Mouse (Mus musculus) kidney, postnatal 0 days (tissue): ENCODE results near the gene Inhbc. TPM values are rescaled to one million over a fixed set of nuclear protein-coding genes. Genes with fewer than 3 reads are reported as not detected.
"Not testable (repeated sequence)": the region's sequence is repeated elsewhere in the genome, so short reads cannot be mapped to it uniquely, and the experiment has no call there.

Experiments used
- ATAC-seq: fragments of 200-750 bp; cut with Nextera tagmentation; replicated peaks from 2 replicates; pipeline ENCODE4 v1.8.0; 2017; ENCODE audit warnings: low read depth, moderate number of reproducible peaks, moderate TSS enrichment, moderate library complexity; ENCODE audit not compliant: low FRiP score
- DNase-seq: peaks from one replicate; pipeline ENCODE4 v3.0.0-alpha.2; 2016; ENCODE audit warnings: low spot score
- H3K27ac ChIP-seq: fragments of 300-500 bp; sonication (generic); 2 replicates; pipeline ENCODE4 v1.5.1; 2014; ENCODE audit warnings: mild to moderate bottlenecking
- H3K27me3 ChIP-seq: fragments of 300-500 bp; sonication (generic); 2 replicates; pipeline ENCODE4 v1.6.1; 2014; ENCODE audit warnings: low read length, mixed read lengths; ENCODE audit not compliant: insufficient read depth
- H3K36me3 ChIP-seq: fragments of 300-500 bp; sonication (generic); 2 replicates; pipeline ENCODE4 v1.6.1; 2014; ENCODE audit warnings: low read length, mixed read lengths; ENCODE audit not compliant: insufficient read depth
- H3K4me1 ChIP-seq: fragments of 300-500 bp; sonication (generic); replicated peaks from 2 replicates; pipeline ENCODE4 v1.6.1; 2014; ENCODE audit warnings: antibody characterized with exemption, low read length, mixed read lengths; ENCODE audit not compliant: insufficient read depth
- H3K4me2 ChIP-seq: fragments of 300-500 bp; sonication (generic); 2 replicates; pipeline ENCODE4 v1.6.1; 2014; ENCODE audit warnings: mild to moderate bottlenecking, low read length, moderate library complexity, mixed read lengths
- H3K4me3 ChIP-seq: fragments of 300-500 bp; sonication (generic); replicated peaks from 2 replicates; pipeline ENCODE4 v1.5.1; 2014; ENCODE audit warnings: low read depth, low read length
- H3K9ac ChIP-seq: fragments of 300-500 bp; sonication (generic); 2 replicates; pipeline ENCODE4 v1.6.1; 2014; ENCODE audit warnings: low read depth, low read length
- H3K9me3 ChIP-seq: fragments of 300-500 bp; sonication (generic); replicated peaks from 2 replicates; pipeline ENCODE4 v1.6.1; 2016; ENCODE audit warnings: low read length, inconsistent platforms, mixed read lengths
- CTCF ChIP-seq: IDR thresholded peaks from 2 replicates; pipeline ENCODE4 v1.5.1; 2016; ENCODE audit warnings: antibody characterized with exemption, low read depth, mild to moderate bottlenecking, moderate library complexity
- WGBS: fragments of 180-500 bp; shearing (Covaris S2); extraction: QIAGEN DNeasy Blood & Tissue Kit; methylation state at CpG from one replicate; pipeline ENCODE4 v1.1.7; 2014; 5-methylcytosine and 5-hydroxymethylcytosine counted together
- polyA plus RNA-seq: library from polyadenylated mRNA; unstranded; fragments of >200 nt; fragmentation: Nextera tagmentation; extraction: Ambion mirVana; gene quantifications from 2 replicates; pipeline ENCODE4 v1.2.1, GENCODE M21; 2015

Gene Inhbc
- polyA plus RNA-seq, 1 experiment from 2014 or later: 0.14 TPM

DNA sequence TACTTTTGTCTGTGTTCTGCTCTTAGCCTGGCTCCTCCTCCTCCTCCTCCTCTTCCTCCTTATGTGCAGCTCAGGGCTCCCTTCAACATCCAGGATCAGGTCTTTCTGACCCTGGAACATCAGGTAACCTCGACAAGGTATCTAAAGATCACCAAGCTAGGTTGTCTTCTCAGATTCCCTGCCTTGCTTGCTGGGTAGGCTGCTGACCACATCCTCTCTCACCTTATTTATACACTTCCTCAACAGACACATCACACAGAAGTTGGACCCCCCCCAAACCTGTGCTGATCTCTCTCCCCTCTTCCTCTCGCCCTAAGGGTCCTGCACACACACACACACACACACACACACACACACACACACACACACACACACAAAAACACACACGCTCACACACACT, 48.6 kb downstream of the Inhbc start, which contains the start of gene Arhgap9:
TSS of gene Arhgap9 (plus strand) at position 344 of the 400 bp plus-strand sequence.
- H3K4me3 ChIP-seq: no peak within 1 kb of the TSS
- DNase-seq (no peak), ATAC-seq (no peak)
- peaks cover 12% of the 10 kb centered on the region; the same call in 1 of the 2 replicates for H3K27me3 ChIP-seq
- peaks cover 10% of the 10 kb centered on the region for H3K4me1 ChIP-seq
- no peaks in the 10 kb centered on the region for H3K9me3 ChIP-seq
- 81% methylated on average over 3 of the region's 3 CpGs for WGBS
- no peak within 1 kb of the TSS for H3K27ac ChIP-seq
- H3K9ac ChIP-seq: no peak within 1 kb of the TSS
- TF ChIP-seq CTCF: no peak
- no peak within 1 kb of the TSS for H3K4me2 ChIP-seq
- H3K36me3 ChIP-seq: no peaks in the 10 kb centered on the region

DNA sequence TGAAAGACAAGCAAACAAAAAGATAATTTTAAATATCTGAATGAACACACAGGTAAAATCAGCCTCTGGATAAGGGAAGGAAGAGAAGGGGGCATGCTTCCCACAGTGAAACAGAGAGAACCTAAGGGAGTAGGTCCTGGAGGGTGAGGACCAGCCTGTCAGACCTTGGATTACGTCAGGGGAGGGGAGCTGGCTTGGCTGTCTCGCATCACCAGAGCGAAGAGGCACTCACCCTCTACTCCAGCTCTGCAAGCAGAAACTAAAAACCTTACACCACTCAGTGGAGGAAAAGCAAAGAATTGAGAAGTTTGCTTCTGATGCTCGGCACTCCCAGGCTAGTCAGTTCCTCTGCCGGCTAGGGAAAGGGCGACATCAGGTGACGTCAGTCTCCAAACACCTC, 50.3 kb downstream of the Inhbc start:
- peak; percentile 75 for DNase-seq
- no peaks in the 10 kb centered on the region for H3K9me3 ChIP-seq
- no peaks in the 10 kb centered on the region for H3K36me3 ChIP-seq
- peak; percentile 63 for ATAC-seq
- TF ChIP-seq CTCF: no peak
- H3K4me1 ChIP-seq: no peaks in the 10 kb centered on the region
- H3K4me3 ChIP-seq: no peak overlapping the region
- H3K9ac ChIP-seq: no peak overlapping the region
- no peak overlapping the region for H3K4me2 ChIP-seq
- H3K27me3 ChIP-seq: no peaks in the 10 kb centered on the region
- 45% methylated on average over 7 of the region's 7 CpGs for WGBS
- H3K27ac ChIP-seq: no peak overlapping the region

DNA sequence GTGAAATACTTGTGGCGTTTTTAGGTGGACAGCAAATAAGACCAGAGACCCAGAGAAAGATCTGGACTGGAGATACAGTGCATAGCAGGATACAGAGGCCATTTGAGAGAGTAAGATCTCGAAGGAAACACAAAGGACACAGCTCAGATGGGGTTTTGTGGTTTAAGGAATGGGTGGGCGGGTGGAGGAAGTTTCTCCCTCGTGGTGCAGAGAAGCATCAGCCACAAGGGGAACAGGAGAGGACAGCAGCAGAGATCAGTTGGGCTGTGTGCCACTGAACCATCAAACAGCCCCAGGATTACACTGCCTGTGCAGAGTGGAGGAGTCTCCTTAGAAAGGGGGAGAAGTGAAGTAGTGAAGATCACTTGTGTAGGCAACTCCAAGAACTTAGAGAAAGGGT, 52.2 kb downstream of the Inhbc start:
- DNase-seq (no peak), ATAC-seq (no peak)
- no peaks in the 10 kb centered on the region for H3K36me3 ChIP-seq
- H3K4me3 ChIP-seq: no peak overlapping the region
- 44% methylated on average over 4 of the region's 4 CpGs for WGBS
- no peak for TF ChIP-seq CTCF
- no peak overlapping the region for H3K9ac ChIP-seq
- no peak overlapping the region for H3K27ac ChIP-seq
- no peak overlapping the region for H3K4me2 ChIP-seq
- no peaks in the 10 kb centered on the region for H3K27me3 ChIP-seq
- no peaks in the 10 kb centered on the region for H3K9me3 ChIP-seq
- no peaks in the 10 kb centered on the region for H3K4me1 ChIP-seq

- DNase-seq: no peak
- TF ChIP-seq CTCF: no peak
- ATAC-seq: no peak
- H3K27ac ChIP-seq: no peak overlapping the region
- no peaks in the 10 kb centered on the region for H3K27me3 ChIP-seq
- no peaks in the 10 kb centered on the region for H3K9me3 ChIP-seq
- H3K9ac ChIP-seq: no peak overlapping the region
- no peaks in the 10 kb centered on the region for H3K36me3 ChIP-seq
- H3K4me1 ChIP-seq: no peaks in the 10 kb centered on the region
- no peak overlapping the region for H3K4me2 ChIP-seq
- 91% methylated on average over 2 of the region's 2 CpGs for WGBS
- no peak overlapping the region for H3K4me3 ChIP-seq
Measured at GRCm38 (mm10) chr10:127317277-127317676, 53.0 kb downstream of the Inhbc start.

- not testable (repeated sequence) for H3K27ac ChIP-seq, ATAC-seq
- WGBS: 68% methylated on average over 1 of the region's 1 CpGs
Measured at GRCm38 (mm10) chr10:127314950-127315349, 55.3 kb downstream of the Inhbc start.

DNA sequence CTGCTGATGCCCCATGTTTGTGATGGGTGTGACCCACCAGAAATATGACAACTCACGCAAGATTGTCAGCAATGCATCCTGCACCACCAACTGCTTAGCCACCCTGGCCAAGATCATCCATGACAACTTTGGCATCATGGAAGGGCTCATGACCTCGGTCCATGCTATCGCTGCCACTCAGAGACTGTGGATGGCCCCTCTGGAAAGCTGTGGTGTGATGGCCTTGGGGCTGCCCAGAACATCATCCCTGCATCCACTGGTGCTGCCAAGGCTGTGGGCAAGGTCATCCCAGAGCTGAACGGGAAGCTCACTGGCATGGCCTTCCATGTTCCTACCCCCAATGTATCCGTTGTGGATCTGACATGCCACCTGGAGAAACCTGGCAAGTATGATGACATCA, 56.7 kb downstream of the Inhbc start:
- not testable (repeated sequence) for H3K4me2 ChIP-seq, H3K4me3 ChIP-seq, H3K9me3 ChIP-seq, DNase-seq, H3K9ac ChIP-seq, H3K36me3 ChIP-seq, H3K27ac ChIP-seq, ATAC-seq, H3K27me3 ChIP-seq, H3K4me1 ChIP-seq
- 91% methylated on average over 5 of the region's 5 CpGs for WGBS

More at GRCm38 (mm10) chr10:127314950-127315349, 55.3 kb downstream of the Inhbc start:
- not testable (repeated sequence) for H3K9me3 ChIP-seq, H3K4me3 ChIP-seq, DNase-seq, H3K9ac ChIP-seq, H3K36me3 ChIP-seq, H3K4me2 ChIP-seq, H3K4me1 ChIP-seq, H3K27me3 ChIP-seq
- TF ChIP-seq CTCF: 0 out of 2 replicates have a peak, but pooled peaks have one; percentile 11

DNA sequence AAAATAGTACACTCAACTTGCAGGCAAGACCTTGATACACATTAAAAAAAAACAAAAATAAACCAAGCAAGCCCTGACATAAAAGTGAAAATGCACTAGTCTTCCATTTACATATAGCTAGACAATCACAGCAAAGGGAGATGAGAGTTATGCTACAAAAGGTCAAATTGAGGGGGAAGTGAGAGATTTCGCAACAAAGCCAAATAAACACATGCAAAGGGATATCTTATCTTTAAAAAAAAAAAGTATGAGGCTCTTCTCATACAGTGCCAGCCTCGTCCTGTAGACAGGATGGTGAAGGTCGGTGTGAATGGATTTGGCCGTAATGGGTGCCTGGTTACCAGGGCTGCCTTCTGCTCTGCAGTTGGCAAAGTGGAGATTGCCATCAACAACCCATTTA, 57.4 kb downstream of the Inhbc start:
- DNase-seq (no peak), ATAC-seq (no peak)
- Histone ChIP-seq H3K36me3 (peaks cover 10% of the 10 kb centered on the region), H3K4me3 (no peak overlapping the region), H3K9ac (no peak overlapping the region), H3K4me1 (peaks cover 6% of the 10 kb centered on the region; the same call in 1 of the 2 replicates), H3K27me3 (no peaks in the 10 kb centered on the region), H3K27ac (no peak overlapping the region), H3K4me2 (no peak overlapping the region), H3K9me3 (no peaks in the 10 kb centered on the region)
- no peak for TF ChIP-seq CTCF
- WGBS: 71% methylated on average over 4 of the region's 4 CpGs
